Mouse (Mus musculus): ENCODE results near the gene Tbca. TPM values are rescaled to one million over a fixed set of nuclear protein-coding genes. Genes with fewer than 3 reads are reported as not detected.

Gene Tbca
- polyA plus RNA-seq, 1 experiment from 2014 or later: 245 TPM

GRCm38 (mm10) chr13:94862491-94863230 lies 74.0 kb downstream of the Tbca start:
- Histone ChIP-seq H3K36me3 (no peaks in the 10 kb centered on the region), H3K27ac (replicated peaks) (no peak overlapping the region), H3K27me3 (ENCODE audit: low read depth, poor library complexity, severe bottlenecking) (peaks cover 99% of the 10 kb centered on the region), H3K4me1 (peaks cover 12% of the 10 kb centered on the region), H3K9me3 (replicated peaks) (no peaks in the 10 kb centered on the region), H3K4me3 (no peak overlapping the region)
- 71% methylated on average over 5 of the region's 5 CpGs for WGBS
- no peak for DNase-seq (ENCODE audit: low spot score)

GRCm38 (mm10) chr13:94866906-94867305 lies 78.2 kb downstream of the Tbca start:
- peaks cover 100% of the 10 kb centered on the region for H3K27me3 ChIP-seq (ENCODE audit: low read depth, poor library complexity, severe bottlenecking)
- whole genome bisulfite sequencing: 5% methylated on average over 2 of the region's 2 CpGs

GRCm38 (mm10) chr13:94867772-94868171 lies 79.1 kb downstream of the Tbca start:
- Histone ChIP-seq H3K36me3 (no peaks in the 10 kb centered on the region), H3K4me3 (no peak overlapping the region), H3K27me3 (ENCODE audit: low read depth, poor library complexity, severe bottlenecking) (peaks cover 100% of the 10 kb centered on the region), H3K9me3 (replicated peaks) (no peaks in the 10 kb centered on the region), H3K4me1 (peaks cover 28% of the 10 kb centered on the region), H3K27ac (replicated peaks) (no peak overlapping the region)
- DNase-seq (ENCODE audit: low spot score): no peak
- 42% methylated on average over 4 of the region's 4 CpGs for WGBS

More at GRCm38 (mm10) chr13:94866906-94867305, 78.2 kb downstream of the Tbca start:
- Histone ChIP-seq H3K27ac (replicated peaks) (no peak overlapping the region), H3K36me3 (no peaks in the 10 kb centered on the region), H3K4me1 (peaks cover 28% of the 10 kb centered on the region), H3K9me3 (replicated peaks) (no peaks in the 10 kb centered on the region), H3K4me3 (no peak overlapping the region)
- peak; percentile 31 for DNase-seq (ENCODE audit: low spot score)

GRCm38 (mm10) chr13:94868478-94868950 lies 79.8 kb downstream of the Tbca start:
- peak; percentile 80 for DNase-seq (ENCODE audit: low spot score)
- Histone ChIP-seq H3K4me1 (peaks cover 33% of the 10 kb centered on the region), H3K4me3 (peak overlapping the region; percentile 45), H3K36me3 (no peaks in the 10 kb centered on the region), H3K27me3 (ENCODE audit: low read depth, poor library complexity, severe bottlenecking) (peaks cover 100% of the 10 kb centered on the region), H3K9me3 (replicated peaks) (no peaks in the 10 kb centered on the region), H3K27ac (replicated peaks) (no peak overlapping the region; the same call in 1 of the 2 replicates)
- 1% methylated on average over 35 of the region's 35 CpGs for WGBS

- Histone ChIP-seq H3K27ac (replicated peaks) (no peak overlapping the region), H3K36me3 (no peaks in the 10 kb centered on the region), H3K9me3 (replicated peaks) (no peaks in the 10 kb centered on the region), H3K4me3 (peak overlapping the region; percentile 45; the same call in 1 of the 2 replicates), H3K4me1 (peaks cover 37% of the 10 kb centered on the region), H3K27me3 (ENCODE audit: low read depth, poor library complexity, severe bottlenecking) (peaks cover 100% of the 10 kb centered on the region)
- no peak for DNase-seq (ENCODE audit: low spot score)
- under 1% methylated on average over 8 of the region's 8 CpGs for WGBS
Observed at GRCm38 (mm10) chr13:94869541-94869940, 80.8 kb downstream of the Tbca start.

- WGBS: 4% methylated on average over 9 of the region's 9 CpGs
- H3K27me3 ChIP-seq (ENCODE audit: low read depth, poor library complexity, severe bottlenecking): peaks cover 100% of the 10 kb centered on the region
- peak; percentile 48 for DNase-seq (ENCODE audit: low spot score)
- H3K4me3 ChIP-seq: no peak overlapping the region
- H3K9me3 ChIP-seq (replicated peaks): no peaks in the 10 kb centered on the region
- peaks cover 41% of the 10 kb centered on the region for H3K4me1 ChIP-seq
- no peak overlapping the region for H3K27ac ChIP-seq (replicated peaks)
- H3K36me3 ChIP-seq: no peaks in the 10 kb centered on the region
Observed at GRCm38 (mm10) chr13:94870071-94870460, 81.4 kb downstream of the Tbca start.

GRCm38 (mm10) chr13:94870461-94871186 lies 81.9 kb downstream of the Tbca start:
- no peak overlapping the region for H3K27ac ChIP-seq (replicated peaks)
- no peaks in the 10 kb centered on the region for H3K9me3 ChIP-seq (replicated peaks)
- peaks cover 47% of the 10 kb centered on the region for H3K4me1 ChIP-seq
- peak; percentile 59 for DNase-seq (ENCODE audit: low spot score)
- no peak overlapping the region for H3K4me3 ChIP-seq
- whole genome bisulfite sequencing: under 1% methylated on average over 21 of the region's 21 CpGs
- H3K36me3 ChIP-seq: no peaks in the 10 kb centered on the region
- peaks cover 100% of the 10 kb centered on the region for H3K27me3 ChIP-seq (ENCODE audit: low read depth, poor library complexity, severe bottlenecking)

- Histone ChIP-seq H3K27ac (replicated peaks) (no peak overlapping the region), H3K9me3 (replicated peaks) (no peaks in the 10 kb centered on the region), H3K27me3 (ENCODE audit: low read depth, poor library complexity, severe bottlenecking) (peaks cover 100% of the 10 kb centered on the region), H3K4me1 (peaks cover 42% of the 10 kb centered on the region), H3K36me3 (no peaks in the 10 kb centered on the region), H3K4me3 (no peak overlapping the region)
- DNase-seq (ENCODE audit: low spot score): no peak
- WGBS: under 1% methylated on average over 7 of the region's 7 CpGs
Observed at GRCm38 (mm10) chr13:94871806-94872320, 83.2 kb downstream of the Tbca start.

- peak; percentile 43 for DNase-seq (ENCODE audit: low spot score)
- Histone ChIP-seq H3K27ac (replicated peaks) (no peak overlapping the region), H3K4me3 (no peak overlapping the region), H3K9me3 (replicated peaks) (no peaks in the 10 kb centered on the region), H3K27me3 (ENCODE audit: low read depth, poor library complexity, severe bottlenecking) (peaks cover 100% of the 10 kb centered on the region), H3K4me1 (peaks cover 36% of the 10 kb centered on the region), H3K36me3 (no peaks in the 10 kb centered on the region)
- WGBS: under 1% methylated on average over 19 of the region's 19 CpGs
Observed at GRCm38 (mm10) chr13:94872439-94872838, 83.7 kb downstream of the Tbca start.

- Histone ChIP-seq H3K36me3 (no peaks in the 10 kb centered on the region), H3K9me3 (replicated peaks) (no peaks in the 10 kb centered on the region), H3K27me3 (ENCODE audit: low read depth, poor library complexity, severe bottlenecking) (peaks cover 100% of the 10 kb centered on the region), H3K4me1 (peaks cover 34% of the 10 kb centered on the region), H3K4me3 (peak overlapping the region; percentile 39), H3K27ac (replicated peaks) (no peak overlapping the region)
- under 1% methylated on average over 54 of the region's 54 CpGs for WGBS
- peak; percentile 71 for DNase-seq (ENCODE audit: low spot score)
Observed at GRCm38 (mm10) chr13:94873111-94874038, 84.7 kb downstream of the Tbca start.

GRCm38 (mm10) chr13:94874039-94874425 lies 85.3 kb downstream of the Tbca start:
- Histone ChIP-seq H3K27ac (replicated peaks) (no peak overlapping the region), H3K4me3 (peak overlapping the region; percentile 39; the same call in 1 of the 2 replicates), H3K9me3 (replicated peaks) (no peaks in the 10 kb centered on the region), H3K4me1 (peaks cover 28% of the 10 kb centered on the region), H3K27me3 (ENCODE audit: low read depth, poor library complexity, severe bottlenecking) (peaks cover 100% of the 10 kb centered on the region), H3K36me3 (no peaks in the 10 kb centered on the region)
- 2% methylated on average over 8 of the region's 8 CpGs for WGBS
- DNase-seq (ENCODE audit: low spot score): no peak
